Comparison of ENCODE assay signal across 15 mouse cellular contexts in the genomic region with DNA sequence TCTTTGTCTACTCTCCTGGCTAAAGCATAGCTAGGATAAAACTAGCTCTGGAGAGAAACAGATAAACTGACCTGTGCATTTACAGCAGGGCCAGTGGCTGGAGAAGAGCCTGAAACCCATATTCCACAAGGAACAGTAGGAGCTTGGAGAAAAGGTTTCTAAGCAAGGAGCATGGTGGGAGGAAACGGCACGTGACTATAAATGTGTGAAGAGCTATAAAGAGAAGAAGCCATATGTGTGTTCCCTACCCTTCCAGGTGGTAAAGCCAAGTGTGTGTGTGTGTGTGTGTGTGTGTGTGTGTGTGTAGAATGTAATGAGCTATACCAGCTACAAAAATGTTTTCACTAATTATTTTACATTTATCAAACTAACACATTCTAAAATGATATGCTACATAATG. TPM values are rescaled to one million over a fixed set of nuclear protein-coding genes. Genes with fewer than 3 reads are reported as not detected.
"Had no signal": no experiment of that assay in that cellular context is flagged by ENCODE, and none has a peak within 500 bp of the region (broad histone marks: within the 10 kb centered on the region; RNA-seq: fewer than 3 reads in every experiment).

No protein-coding gene starts in this region.

- H3K4me1 ChIP-seq: kidney, embryonic 15.5 days; limb, embryonic 13.5 days; midbrain, embryonic 12.5 days; neural tube, embryonic 13.5 days had no signal

- H3K9me3 ChIP-seq: kidney, embryonic 15.5 days; limb, embryonic 13.5 days; midbrain, embryonic 12.5 days; neural tube, embryonic 13.5 days had no signal

- H3K27ac ChIP-seq: kidney, embryonic 15.5 days; limb, embryonic 13.5 days; liver, embryonic 14.5 days; midbrain, embryonic 12.5 days; neural tube, embryonic 13.5 days had no signal

- H3K4me3 ChIP-seq: kidney, embryonic 15.5 days; limb, embryonic 13.5 days; midbrain, embryonic 12.5 days; neural tube, embryonic 13.5 days had no signal

- DNase-seq: kidney, adult 2 months; kidney, postnatal 25 days; lung, adult 18-20 months; retina, postnatal 1 day; thymus, adult 18-20 months; thymus, postnatal 14 days had no signal

- H3K4me2 ChIP-seq: kidney, embryonic 15.5 days; limb, embryonic 13.5 days; midbrain, embryonic 12.5 days; neural tube, embryonic 13.5 days had no signal

- ATAC-seq: intestine, embryonic 16.5 days; midbrain, embryonic 16.5 days had no signal

- H3K36me3 ChIP-seq: kidney, embryonic 15.5 days; limb, embryonic 13.5 days; midbrain, embryonic 12.5 days had no signal

- H3K27me3 ChIP-seq: kidney, embryonic 15.5 days; limb, embryonic 13.5 days; midbrain, embryonic 12.5 days; neural tube, embryonic 13.5 days had no signal

- H3K9ac ChIP-seq: kidney, embryonic 15.5 days; limb, embryonic 13.5 days; liver, embryonic 14.5 days; midbrain, embryonic 12.5 days; neural tube, embryonic 13.5 days had no signal

RNA-seq across cellular contexts. Expression of a gene that starts 35.4 kb away (rescaled TPM):
- total RNA-seq: megakaryocyte-erythroid progenitor cell, adult 5-6 weeks had no signal
- polyA plus RNA-seq: liver, adult 2 months had no signal
